Mouse (Mus musculus) cerebellum, adult 2 months (tissue): ENCODE measurements around the gene Tnp1.

Source experiments
- CTCF ChIP-seq: fragments of 200-500 bp; IDR thresholded peaks from 2 replicates; pipeline ENCODE4 v1.5.1; 2011; ENCODE audit warnings: low read depth, mild to moderate bottlenecking, control low read depth, low read length, moderate library complexity, borderline replicate concordance; ENCODE audit not compliant: insufficient read depth
- POLR2A ChIP-seq: fragments of 200-500 bp; IDR thresholded peaks from 2 replicates; pipeline ENCODE4 v1.6.1; 2011; ENCODE audit warnings: low read length, control low read depth, borderline replicate concordance; ENCODE audit not compliant: insufficient read depth

DNA sequence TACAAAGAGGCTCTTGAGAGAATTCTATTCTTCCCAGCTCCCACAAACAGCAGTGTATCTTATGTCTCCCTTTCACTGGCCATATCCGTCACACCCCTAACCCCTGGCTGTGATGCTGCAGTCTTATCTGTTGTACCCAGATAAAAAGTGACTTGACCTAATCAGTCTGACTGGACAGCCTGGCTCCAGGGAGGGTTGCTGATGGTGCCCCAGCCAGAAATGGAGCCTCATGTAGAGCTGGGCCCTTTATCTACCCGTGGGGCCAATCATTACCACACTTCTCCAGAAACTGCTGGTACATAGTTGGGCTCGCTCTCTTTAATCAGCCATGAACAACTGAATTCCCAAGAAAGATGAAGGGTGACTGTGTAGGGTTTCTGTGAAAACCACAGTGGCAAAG is 22.8 kb upstream of the Tnp1 start:
- TF ChIP-seq CTCF (no peak), POLR2A (no peak)
